Comparison of ENCODE assay signal across 8 mouse cellular contexts in genomic region chr7:30956357-30956751, GRCm38 (mm10). TPM values are rescaled to one million over a fixed set of nuclear protein-coding genes. Genes with fewer than 3 reads are reported as not detected.
DNase-seq lines count a peak whose midpoint lies in the region; ATAC-seq and TF ChIP-seq lines count a peak whose summit lies in the region.

No protein-coding gene starts in this region.

- H3K9ac ChIP-seq in heart, adult 2 months (ENCODE audit: low read depth, low read length), result peak overlapping the region; percentile 97
- H3K9ac ChIP-seq in hindbrain, embryonic 12.5 days, result peak overlapping the region; percentile 100
- peak overlapping the region; percentile 76 for H3K9ac ChIP-seq in liver, embryonic 14.5 days (replicated peaks)

- no peak for TF ChIP-seq EP300 in heart, adult 2 months (IDR thresholded peaks at IDR 0.05; ENCODE audit: insufficient read depth, low read depth, low read length)
- TF ChIP-seq EP300 in liver, embryonic 14.5 days (IDR thresholded peaks at IDR 0.05; ENCODE audit: low read depth), result no peak

- H3K4me1 ChIP-seq in heart, adult 2 months (ENCODE audit: control insufficient read depth, insufficient read depth, low read length), result peaks cover 4% of the 10 kb centered on the region
- peaks cover 27% of the 10 kb centered on the region for H3K4me1 ChIP-seq in hindbrain, embryonic 12.5 days
- H3K4me1 ChIP-seq in liver, embryonic 14.5 days (replicated peaks; ENCODE audit: control insufficient read depth in 2 of 2, insufficient read depth in 2 of 2, low read length in 1 of 2), result peaks cover 7 to 19% of the 10 kb centered on the region in 2 experiments

- peak overlapping the region; percentile 70 for H3K4me3 ChIP-seq in heart, adult 2 months
- peak overlapping the region; percentile 100 for H3K4me3 ChIP-seq in hindbrain, embryonic 12.5 days
- H3K4me3 ChIP-seq in liver, embryonic 14.5 days (ENCODE audit: insufficient read depth in 1 of 2, low read depth in 2 of 2, low read length in 2 of 2), result peak overlapping the region; percentile 61 to 80

- DNase-seq in heart, adult 2 months, result peak in 1 of 2 experiments; percentile 83
- DNase-seq in heart, adult 11 months, result no peak
- DNase-seq in B cell, adult 2 months, result peak; percentile 64 to 75
- DNase-seq in embryo, embryonic 10.5 days (ENCODE audit: low spot score), result peak; percentile 50
- no peak for DNase-seq in liver, embryonic 14.5 days (ENCODE audit: low read depth in 3 of 3, low spot score in 3 of 3)
- no peak for DNase-seq in right cerebral cortex, postnatal 36 days (ENCODE audit: low spot score in 2 of 2)

- H3K36me3 ChIP-seq in heart, adult 2 months (ENCODE audit: control insufficient read depth, insufficient read depth, low read length), result no peaks in the 10 kb centered on the region
- H3K36me3 ChIP-seq in hindbrain, embryonic 12.5 days, result peaks cover 43% of the 10 kb centered on the region
- H3K36me3 ChIP-seq in liver, embryonic 14.5 days (replicated peaks; ENCODE audit: control insufficient read depth, insufficient read depth, low read depth), result peaks cover 34% of the 10 kb centered on the region

- H3K79me2 ChIP-seq in heart, adult 2 months (replicated peaks; ENCODE audit: control insufficient read depth, insufficient read depth, low read length), result no peaks in the 10 kb centered on the region

- no peak for TF ChIP-seq POLR2A in heart, adult 2 months (IDR thresholded peaks at IDR 0.05; ENCODE audit: insufficient read depth, low read depth, low read length)

- peak; percentile 41 for ATAC-seq in hindbrain, embryonic 12.5 days (ENCODE audit: low FRiP score)
- ATAC-seq in liver, embryonic 14.5 days (ENCODE audit: insufficient read depth), result peak; percentile 27; the same call in 1 of the 2 replicates
- ATAC-seq in frontal cortex, adult (ENCODE audit: low TSS enrichment), result no peak

- TF ChIP-seq CTCF in heart, adult 2 months (IDR thresholded peaks at IDR 0.05), result no peak
- no peak for TF ChIP-seq CTCF in liver, embryonic 14.5 days (IDR thresholded peaks at IDR 0.05; ENCODE audit: low read depth)

- intact Hi-C loops in heart, adult 2 months (cut with DNase I), result loop anchor here (5.0 to 10.0 kb wide), 4 partner anchors 79 to 362 kb away; partner anchors contain the start of genes Fxyd5 and Zbtb32

- H3K27me3 ChIP-seq in heart, adult 2 months (ENCODE audit: control insufficient read depth, insufficient read depth, low read length), result no peaks in the 10 kb centered on the region
- no peaks in the 10 kb centered on the region for H3K27me3 ChIP-seq in hindbrain, embryonic 12.5 days
- no peaks in the 10 kb centered on the region for H3K27me3 ChIP-seq in liver, embryonic 14.5 days (ENCODE audit: control insufficient read depth, insufficient read depth, low read length)

- 2% methylated on average over 37 of the region's 49 CpGs for WGBS in heart, adult 2 months
- WGBS in hindbrain, embryonic 12.5 days, result under 1% methylated on average over 29 of the region's 49 CpGs
- WGBS in liver, embryonic 14.5 days (ENCODE audit: insufficient replicate concordance), result 1% methylated on average over 21 of the region's 49 CpGs

- peak overlapping the region; percentile 92 for H3K4me2 ChIP-seq in hindbrain, embryonic 12.5 days (replicated peaks)
- H3K4me2 ChIP-seq in liver, embryonic 14.5 days (ENCODE audit: low read depth), result peak overlapping the region; percentile 85

- H3K27ac ChIP-seq in heart, adult 2 months, result peak overlapping the region; percentile 100
- peak overlapping the region; percentile 99 for H3K27ac ChIP-seq in hindbrain, embryonic 12.5 days
- H3K27ac ChIP-seq in liver, embryonic 14.5 days, result peak overlapping the region; percentile 81

- H3K9me3 ChIP-seq in hindbrain, embryonic 12.5 days (replicated peaks), result no peaks in the 10 kb centered on the region
- no peaks in the 10 kb centered on the region for H3K9me3 ChIP-seq in liver, embryonic 14.5 days (ENCODE audit: control insufficient read depth, low read length)

RNA-seq across cellular contexts. Expression of gene Usf2, which starts 0.2 kb away (rescaled TPM):
- total RNA-seq in heart, adult 2 months (2021), result 100 to 1,000 TPM; 103 to 110 TPM
- polyA plus RNA-seq in heart, adult 2 months (2012; rRNA removed), result 124 and 135 TPM in 2 replicates
- polyA plus RNA-seq in hindbrain, embryonic 12.5 days (2016; fragmentation: Nextera tagmentation; extraction: Ambion mirVana), result 29.7 and 32.7 TPM in 2 replicates
- polyA plus RNA-seq in liver, embryonic 14.5 days (2012; rRNA removed), result 34.1 and 50.6 TPM in 2 replicates
- 9.1 and 10.2 TPM in 2 replicates for polyA plus RNA-seq in liver, embryonic 14.5 days (2014; fragmentation: Nextera tagmentation; extraction: Ambion mirVana)

RNA-seq across cellular contexts. Expression of gene Hamp, which starts 12.5 kb away (rescaled TPM):
- total RNA-seq in heart, adult 2 months (2021), result 10 to 100 TPM; 11.8 to 14.2 TPM
- polyA plus RNA-seq in heart, adult 2 months (2012; rRNA removed), result 114 and 141 TPM in 2 replicates
- polyA plus RNA-seq in hindbrain, embryonic 12.5 days (2016; fragmentation: Nextera tagmentation; extraction: Ambion mirVana), result not detected in 2 replicates
- 17.2 and 22.5 TPM in 2 replicates for polyA plus RNA-seq in liver, embryonic 14.5 days (2012; rRNA removed)
- 12.0 and 29.7 TPM in 2 replicates for polyA plus RNA-seq in liver, embryonic 14.5 days (2014; fragmentation: Nextera tagmentation; extraction: Ambion mirVana)

RNA-seq across cellular contexts. Expression of gene Lsr, which starts 16.9 kb away (rescaled TPM):
- 1 to 10 TPM; 3.7 to 4.3 TPM for total RNA-seq in heart, adult 2 months (2021)
- polyA plus RNA-seq in heart, adult 2 months (2012; rRNA removed), result 5.6 and 7.6 TPM in 2 replicates
- 16.6 and 20.2 TPM in 2 replicates for polyA plus RNA-seq in hindbrain, embryonic 12.5 days (2016; fragmentation: Nextera tagmentation; extraction: Ambion mirVana)
- polyA plus RNA-seq in liver, embryonic 14.5 days (2012; rRNA removed), result 14.3 and 17.4 TPM in 2 replicates
- 15.1 and 16.0 TPM in 2 replicates for polyA plus RNA-seq in liver, embryonic 14.5 days (2014; fragmentation: Nextera tagmentation; extraction: Ambion mirVana)

RNA-seq across cellular contexts. Expression of gene Fam187b, which starts 17.2 kb away (rescaled TPM):
- not detected for total RNA-seq in heart, adult 2 months (2021)
- polyA plus RNA-seq in heart, adult 2 months (2012; rRNA removed), result 0.29 and 0.53 TPM in 2 replicates
- 0.89 and 1.4 TPM in 2 replicates for polyA plus RNA-seq in hindbrain, embryonic 12.5 days (2016; fragmentation: Nextera tagmentation; extraction: Ambion mirVana)
- polyA plus RNA-seq in liver, embryonic 14.5 days (2012; rRNA removed), result 1.5 and 2.0 TPM in 2 replicates
- polyA plus RNA-seq in liver, embryonic 14.5 days (2014; fragmentation: Nextera tagmentation; extraction: Ambion mirVana), result 2.5 and 2.6 TPM in 2 replicates

RNA-seq across cellular contexts. Expression of gene Hamp2, which starts 31.9 kb away (rescaled TPM):
- 1 to 10 TPM; 2.8 to 4.5 TPM for total RNA-seq in heart, adult 2 months (2021)
- 2.1 and 4.7 TPM in 2 replicates for polyA plus RNA-seq in heart, adult 2 months (2012; rRNA removed)
- not detected in 2 replicates for polyA plus RNA-seq in hindbrain, embryonic 12.5 days (2016; fragmentation: Nextera tagmentation; extraction: Ambion mirVana)
- not detected in 2 replicates for polyA plus RNA-seq in liver, embryonic 14.5 days (2012; rRNA removed)
- polyA plus RNA-seq in liver, embryonic 14.5 days (2014; fragmentation: Nextera tagmentation; extraction: Ambion mirVana), result not detected in 2 replicates

Comparison
In these comparisons a context has a peak if more than half of its experiments do, and no peak if none do; other contexts are left out.
1. DNase-seq: peak in B cell, adult 2 months (2 of 2) and embryo, embryonic 10.5 days (single experiment); none in heart, adult 11 months (single experiment), liver, embryonic 14.5 days (0 of 3) and right cerebral cortex, postnatal 36 days (0 of 2).
2. RNA of gene Hamp, which starts 12.5 kb away (polyA plus RNA-seq): 114 to 141 TPM in heart, adult 2 months and 12.0 to 29.7 TPM in liver, embryonic 14.5 days; not detected in hindbrain, embryonic 12.5 days; every median in the first group is over 10 times any median in the second.
3. Peak in every context shown above with its lines, with median percentiles within 50 percentile points of each other: H3K27ac ChIP-seq, H3K4me3 ChIP-seq and H3K9ac ChIP-seq.